Mouse (Mus musculus): ENCODE results near the gene Ccdc78.
"Not testable (repeated sequence)": the region's sequence is repeated elsewhere in the genome, so short reads cannot be mapped to it uniquely, and the experiment has no call there.

Ccdc78 gene

DNA sequence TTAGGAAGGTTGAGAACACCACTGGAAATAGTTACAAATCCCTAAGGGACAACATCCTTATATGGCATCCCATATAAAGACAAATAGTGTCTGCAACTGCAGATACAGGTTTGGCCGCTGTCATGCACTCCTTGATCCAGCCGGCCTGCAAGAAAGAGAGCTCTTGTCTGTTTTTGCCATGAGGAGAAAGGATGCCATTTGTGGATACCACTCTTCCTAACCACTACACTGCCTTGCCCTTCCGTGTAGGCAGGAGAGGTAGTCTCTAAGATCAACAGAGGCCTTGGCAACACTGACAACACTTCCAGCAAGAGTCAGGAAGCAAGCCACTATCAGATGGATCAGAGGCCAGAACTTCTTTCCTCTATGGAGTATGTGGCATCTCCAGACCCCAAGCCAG, at the start of gene Ccdc78:
Ccdc78 (plus strand) TSS at position 301 of the 400 bp plus-strand sequence.
- DNase-seq, result peak; percentile 8

GRCm38 (mm10) chr17:25738861-25739260, 47.5 kb upstream of the Ccdc78 start:
- DNase-seq, result no peak

DNA sequence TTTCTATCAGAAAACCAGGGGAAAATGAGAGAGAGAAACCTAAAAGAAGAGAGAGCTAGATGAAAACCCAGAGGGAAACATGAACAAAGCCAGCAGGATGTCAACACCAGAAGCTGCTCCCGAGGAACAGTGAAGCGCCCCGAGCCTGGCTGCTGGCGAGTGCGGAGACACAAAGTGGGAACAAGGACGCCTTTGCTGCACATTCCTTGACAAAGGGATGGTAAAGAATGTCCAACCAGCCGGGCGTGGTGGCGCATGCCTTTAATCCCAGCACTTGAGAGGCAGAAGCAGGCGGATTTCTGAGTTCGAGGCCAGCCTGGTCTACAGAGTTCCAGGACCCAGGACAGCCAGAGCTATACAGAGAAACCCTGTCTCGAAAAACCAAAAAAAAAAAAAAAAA, 44.9 kb upstream of the Ccdc78 start:
- DNase-seq, result not testable (repeated sequence)

- no peak for DNase-seq
Observed at GRCm38 (mm10) chr17:25743831-25744230, 42.5 kb upstream of the Ccdc78 start.

GRCm38 (mm10) chr17:25744311-25744710, 42.1 kb upstream of the Ccdc78 start:
- DNase-seq, result no peak

DNA sequence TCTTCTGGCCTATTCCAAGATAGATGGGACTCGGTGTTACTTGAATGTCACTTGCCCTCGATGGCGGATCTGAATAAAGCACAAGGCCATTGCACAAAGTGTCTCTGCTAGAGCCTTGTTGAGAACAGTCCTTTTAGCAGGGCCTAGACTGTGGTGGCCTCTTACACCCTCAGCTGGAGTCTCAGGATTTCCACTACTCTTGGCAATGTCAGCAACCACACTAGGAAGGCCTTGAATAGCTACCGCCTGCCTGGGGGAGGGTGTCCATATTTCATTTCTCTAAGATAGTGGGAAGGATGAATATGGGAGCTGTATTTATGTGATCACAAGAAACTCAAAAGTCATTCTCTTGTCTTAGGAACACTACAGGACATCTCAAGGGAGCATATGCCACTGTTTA, 38.1 kb upstream of the Ccdc78 start:
- no peak for DNase-seq

DNA sequence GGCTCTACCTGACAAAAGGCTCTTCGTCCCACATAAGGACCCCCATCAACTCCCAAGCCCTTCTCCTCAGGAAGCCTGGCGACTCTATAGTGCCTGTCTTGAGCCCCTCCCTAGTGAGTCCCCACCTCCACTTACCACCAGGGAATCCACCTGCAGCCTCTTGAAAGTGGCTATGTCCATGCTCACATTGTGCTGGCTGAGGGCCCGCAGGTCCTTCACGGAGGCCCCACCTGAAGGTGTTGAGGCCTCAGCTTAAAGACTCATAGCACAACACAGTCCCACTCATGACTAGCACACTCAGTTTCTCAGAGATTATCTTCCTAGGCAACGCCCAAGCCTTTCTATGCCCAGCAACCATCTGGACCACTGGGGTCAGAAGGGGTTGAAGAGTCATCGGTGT, 37.1 kb upstream of the Ccdc78 start:
- DNase-seq, result no peak

DNA sequence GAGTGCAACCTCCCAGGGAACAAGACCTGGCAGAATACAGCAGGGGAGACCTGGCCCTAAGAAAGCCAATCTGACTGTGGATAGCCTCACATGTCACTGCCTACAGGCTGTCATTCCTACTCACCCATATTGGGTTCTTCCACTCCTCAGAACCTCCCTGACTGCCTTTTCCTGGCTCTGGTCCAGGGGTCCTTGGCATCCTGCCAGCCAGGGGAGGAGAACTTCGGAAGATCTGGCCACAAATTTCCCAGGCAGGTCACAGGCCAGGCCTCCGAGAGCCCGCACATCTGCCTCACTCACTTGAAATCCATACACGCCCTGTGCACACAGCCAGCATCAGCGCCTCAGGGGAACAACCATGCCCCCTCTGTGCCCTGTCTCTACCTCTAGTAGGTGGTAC, 34.9 kb upstream of the Ccdc78 start:
- no peak for DNase-seq

DNA sequence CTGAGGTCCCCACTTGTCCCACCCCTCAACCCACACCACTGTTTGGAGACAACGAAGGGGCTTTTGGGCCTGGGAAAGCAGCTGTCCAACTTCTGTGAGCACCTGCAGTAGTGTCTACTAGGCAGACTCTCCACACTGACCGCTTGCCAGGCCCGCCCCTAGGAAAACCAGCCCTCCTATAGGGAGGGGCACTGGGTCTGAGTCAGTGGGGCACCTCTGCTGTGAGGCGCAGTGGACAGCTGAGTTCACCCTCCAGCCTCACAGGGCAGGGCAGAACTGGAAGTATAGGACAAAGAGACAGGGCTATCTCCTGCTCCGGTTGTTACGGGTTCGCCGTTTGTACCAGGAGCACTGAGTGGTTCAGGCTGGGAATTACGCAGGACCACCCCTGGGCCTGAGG, 32.1 kb upstream of the Ccdc78 start, which contains the start of gene Msln:
Msln (minus strand) TSS at position 138 of the 400 bp plus-strand sequence.
- no peak for DNase-seq

DNA sequence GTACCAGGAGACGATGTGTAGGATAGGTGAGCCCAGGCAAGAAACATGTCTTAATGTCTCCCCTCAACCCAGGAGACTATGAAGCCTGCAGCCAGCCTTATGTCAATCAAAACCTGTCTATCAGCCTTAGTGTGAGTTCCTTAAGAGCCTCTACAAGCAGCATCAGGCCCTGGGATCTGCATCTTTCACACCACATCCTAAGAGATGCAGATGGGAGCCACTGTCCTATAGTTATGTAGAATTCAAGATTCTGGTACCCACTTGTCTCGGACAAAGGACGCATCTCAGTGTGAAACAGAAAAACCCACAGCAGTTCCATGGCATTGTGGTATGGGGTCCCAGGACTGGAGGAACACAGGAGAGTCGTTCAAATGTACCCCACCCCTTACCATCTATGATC, 31.3 kb upstream of the Ccdc78 start:
- DNase-seq, result no peak

- DNase-seq, result no peak
Observed at GRCm38 (mm10) chr17:25755627-25756377, 30.6 kb upstream of the Ccdc78 start.

GRCm38 (mm10) chr17:25756378-25757242, 29.8 kb upstream of the Ccdc78 start:
- DNase-seq, result no peak

DNA sequence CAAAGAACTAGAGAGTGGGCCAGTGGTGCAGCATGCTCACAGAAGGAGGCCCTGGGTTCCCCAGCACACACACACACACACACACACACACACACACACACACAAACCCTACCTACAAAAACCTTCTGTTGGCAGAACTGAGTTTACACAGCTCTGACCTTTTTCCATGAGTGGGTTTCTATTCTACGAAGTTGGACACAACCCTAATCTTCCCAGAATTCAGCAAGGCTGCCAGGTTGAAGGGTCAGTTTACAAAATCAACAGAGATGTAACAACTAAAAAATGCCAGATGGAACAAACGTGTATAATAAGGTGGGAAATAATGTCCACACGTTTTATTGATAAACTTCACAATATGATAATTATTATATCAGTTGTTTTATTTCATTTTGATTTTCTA, 28.7 kb upstream of the Ccdc78 start:
- DNase-seq, result no peak

DNA sequence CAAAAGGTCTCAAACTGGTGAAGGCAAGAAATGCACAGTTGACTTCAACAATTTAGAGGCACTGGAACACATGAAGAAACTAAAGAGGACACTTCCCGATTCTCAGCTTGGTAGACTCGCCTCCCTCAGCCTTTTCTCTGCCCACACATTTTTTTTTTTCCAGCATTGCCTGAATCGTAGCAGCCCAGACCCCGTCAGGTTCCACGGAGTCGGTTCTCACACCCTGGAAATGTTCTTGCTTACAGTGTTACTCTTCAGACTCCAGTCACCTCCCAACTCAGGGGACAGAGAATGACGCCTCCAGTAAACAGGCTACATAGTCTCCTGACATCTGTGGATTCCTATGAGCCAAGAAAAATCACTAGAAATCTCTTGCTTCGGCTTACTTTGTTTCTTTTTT, 26.2 kb upstream of the Ccdc78 start:
- no peak for DNase-seq

DNA sequence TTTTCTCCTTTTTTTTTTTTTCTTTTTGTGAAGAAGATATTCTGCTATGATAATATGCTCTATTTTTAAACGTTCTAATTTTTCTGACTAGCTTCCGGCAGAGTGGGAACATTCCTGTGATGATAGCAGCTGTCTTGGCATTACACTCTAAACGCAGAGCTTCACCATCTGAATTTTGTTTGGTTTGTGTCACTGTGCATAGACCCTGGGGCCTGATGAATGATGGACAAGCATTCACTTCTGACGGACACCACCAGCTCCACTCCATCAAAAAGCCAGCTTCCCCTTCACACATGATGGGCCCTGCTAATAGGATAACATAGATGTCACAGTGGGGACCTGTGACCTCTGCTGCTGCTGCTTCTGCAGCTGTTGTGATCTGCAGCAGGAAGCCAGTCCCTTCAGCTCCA, 24.8 kb upstream of the Ccdc78 start:
- no peak for DNase-seq

- DNase-seq, result no peak
Observed at GRCm38 (mm10) chr17:25762591-25762990, 23.8 kb upstream of the Ccdc78 start.

DNA sequence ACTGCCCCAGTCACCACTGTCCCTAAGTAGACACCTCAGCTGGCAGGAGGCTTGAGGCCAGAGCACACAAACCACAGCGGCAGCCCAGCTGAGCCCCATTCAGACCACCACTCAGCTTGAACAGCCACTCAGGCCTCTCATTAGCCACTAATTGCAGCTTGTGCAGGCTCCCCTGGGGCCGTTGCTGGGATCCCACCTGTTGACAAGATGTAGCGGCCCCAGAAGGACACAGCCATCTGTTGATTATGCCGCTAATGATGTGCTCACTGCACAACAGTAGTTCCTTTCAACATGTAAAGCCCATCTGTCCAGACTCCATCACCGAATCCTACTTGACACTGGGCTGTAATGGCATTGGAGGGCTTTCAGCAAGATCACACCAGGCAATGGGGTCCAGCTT, 20.5 kb upstream of the Ccdc78 start:
- no peak for DNase-seq

DNA sequence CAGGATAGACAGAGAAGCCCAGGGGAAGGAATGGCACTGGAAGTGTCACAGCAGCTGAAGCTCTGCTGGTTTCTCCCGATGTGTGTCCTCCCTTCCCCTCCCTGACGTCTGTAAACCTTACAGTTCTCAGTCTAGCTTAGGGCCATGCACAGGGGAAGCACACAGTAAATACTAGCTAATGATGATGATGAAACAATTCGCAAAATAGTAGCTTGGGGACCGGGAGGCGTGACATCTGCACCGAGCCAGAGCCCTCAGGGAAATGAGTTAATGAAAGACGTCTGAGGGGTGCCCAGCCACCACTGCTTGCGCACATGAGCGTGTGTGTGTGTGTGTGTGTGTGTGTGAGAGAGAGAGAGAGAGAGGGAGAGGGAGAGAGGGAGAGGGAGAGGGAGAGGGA, 17.0 kb upstream of the Ccdc78 start:
- no peak for DNase-seq

GRCm38 (mm10) chr17:25773549-25774120, 12.7 kb upstream of the Ccdc78 start, which contains the start of gene Narfl:
Gene Narfl (plus strand): TSS chr17:25773776.
- peak; percentile 97 for DNase-seq

DNA sequence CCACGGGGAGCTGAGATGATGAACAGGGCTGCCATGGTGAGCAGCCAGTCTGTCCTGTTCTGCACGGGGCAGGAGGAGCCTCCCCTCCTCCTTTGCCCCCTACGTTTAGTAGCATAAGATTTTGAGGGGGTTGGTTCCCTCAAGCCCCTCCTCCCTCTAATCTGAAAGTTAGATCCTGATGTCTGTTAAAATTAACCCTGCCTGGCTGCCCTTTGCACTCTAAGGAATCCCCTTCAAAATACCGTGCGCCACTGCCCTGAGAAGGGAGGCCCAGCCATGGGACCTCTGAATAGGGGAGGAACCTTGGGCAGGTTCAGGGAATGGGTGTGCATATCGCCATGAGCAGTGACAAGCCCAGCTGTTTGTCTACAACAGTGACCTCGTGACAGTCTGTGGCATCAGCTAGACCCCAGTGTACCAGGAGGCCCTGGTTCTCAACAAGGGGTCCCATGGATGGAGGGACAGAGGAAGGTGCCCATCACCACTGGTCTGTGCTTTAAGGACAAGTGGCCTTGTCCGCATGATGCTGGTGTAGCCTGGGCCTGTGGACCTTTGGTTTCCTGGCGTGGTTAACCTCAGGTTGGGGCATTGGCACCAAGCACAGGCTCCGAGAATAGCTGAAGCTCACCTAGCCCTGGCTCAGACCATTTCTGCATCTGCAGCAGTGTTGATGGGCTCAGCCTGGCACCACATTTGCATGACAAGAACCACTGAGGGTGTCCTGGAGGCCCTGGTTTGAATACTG, 10.9 kb upstream of the Ccdc78 start:
- DNase-seq, result peak; percentile 6

DNA sequence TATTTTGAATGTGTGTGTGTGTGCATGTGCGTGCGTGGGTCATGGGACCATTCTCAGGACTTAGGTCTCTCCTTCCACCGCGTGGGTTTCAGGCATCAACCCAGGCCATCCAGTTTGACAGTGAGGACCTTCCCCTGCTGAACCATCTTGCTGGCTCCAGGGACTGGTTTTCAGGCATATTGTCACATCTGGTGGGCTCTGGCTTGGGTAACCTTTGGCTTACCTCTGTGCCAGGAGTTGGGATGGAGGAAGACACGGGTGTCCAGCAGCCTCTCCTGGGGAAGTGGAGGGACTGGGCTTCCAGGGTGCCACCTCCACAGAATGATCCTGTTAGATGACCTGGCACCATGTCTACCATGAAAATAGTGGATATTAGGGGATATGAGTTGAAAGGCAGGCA, 8.4 kb upstream of the Ccdc78 start:
- peak; percentile 4 for DNase-seq

DNA sequence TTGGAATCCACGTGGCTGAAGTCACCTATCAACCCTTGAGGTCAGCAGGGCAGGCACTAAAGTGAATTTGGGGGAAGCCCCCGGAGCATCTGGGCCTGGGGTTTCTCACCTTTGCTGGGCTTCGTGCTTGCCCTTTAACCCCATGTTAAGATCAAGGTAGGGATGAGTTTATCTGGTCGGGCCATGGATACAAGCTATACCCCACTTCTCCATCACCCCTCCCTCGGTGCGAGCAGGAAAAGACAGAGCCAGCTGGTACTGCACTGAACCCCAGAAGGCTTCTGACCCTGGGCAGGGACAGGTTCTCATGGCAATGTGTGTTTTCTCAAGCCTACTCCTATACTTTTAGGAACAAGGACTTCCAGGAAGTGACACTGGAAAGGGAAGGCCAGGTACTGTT, 5.0 kb upstream of the Ccdc78 start:
- DNase-seq, result no peak

DNA sequence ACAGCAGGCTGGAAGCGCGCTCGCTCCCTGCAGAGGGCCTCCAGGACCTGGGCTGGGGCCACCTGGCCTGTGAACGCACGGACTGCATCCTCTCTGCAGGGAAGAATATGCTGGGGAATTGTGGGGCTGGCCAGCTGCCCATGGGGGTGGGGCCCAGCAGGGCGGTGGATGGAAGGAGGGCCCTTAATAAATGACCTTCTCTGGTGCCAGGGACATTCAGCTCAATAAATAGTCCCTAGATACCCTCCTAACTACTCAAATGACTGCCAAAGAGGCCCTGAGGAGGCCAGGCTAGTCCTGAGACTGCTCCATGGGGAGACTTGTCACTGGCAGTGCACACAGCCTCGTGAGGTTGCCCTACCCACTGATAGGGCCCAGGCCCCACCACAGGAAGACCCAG, 3.3 kb upstream of the Ccdc78 start:
- DNase-seq, result peak; percentile 60

Data from cerebellum, adult 11 months (tissue).